Mouse (Mus musculus): Measurements from ENCODE around the gene Tgif1.

DNA sequence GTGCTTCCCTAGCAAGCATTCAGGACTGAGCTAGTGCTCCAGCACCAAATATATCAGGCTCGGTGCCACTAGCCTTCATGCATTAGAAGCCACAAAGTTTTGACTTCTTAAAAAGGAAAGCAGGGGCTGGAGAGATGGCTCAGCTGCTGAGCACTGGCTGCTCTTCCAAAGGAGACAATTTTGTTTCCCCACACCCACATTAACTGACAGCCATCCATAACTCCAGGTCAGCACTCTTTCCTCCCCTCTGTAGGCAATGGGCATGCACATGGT lies 55.6 kb downstream of the Tgif1 start:
- TF ChIP-seq CTCF (IDR thresholded peaks at IDR 0.05; ENCODE audit: low read depth) (no peak), EP300 (IDR thresholded peaks at IDR 0.05; ENCODE audit: low read depth) (no peak)

Data from liver, postnatal 0 days (tissue).